Mouse (Mus musculus): ENCODE measurements around the gene Adam1a.

- TF ChIP-seq POLR2A (IDR thresholded peaks at IDR 0.05; ENCODE audit: low read depth, low read length), result no peak
- TF ChIP-seq CTCF (IDR thresholded peaks at IDR 0.05; ENCODE audit: extremely low read depth, insufficient read length, insufficient replicate concordance, low read depth, low read length), result peak; percentile 99
Observed at GRCm38 (mm10) chr5:121564468-121564895, 19.2 kb upstream of the Adam1a start.
